Mouse (Mus musculus): ENCODE results near the gene Ccdc51.
A peak's percentile ranks its signal among the peaks of the same experiment; 100 is the strongest.

Gene Ccdc51

GRCm38 (mm10) chr9:109082124-109082800 lies at the start of gene Ccdc51, which contains the start of gene Tma7:
Gene Ccdc51, plus strand, starts transcription at chr9:109082493.
Gene Tma7, minus strand, starts transcription at chr9:109082587.
- DNase-seq = peak; percentile 89

GRCm38 (mm10) chr9:109038086-109038895 lies 44.0 kb upstream of the Ccdc51 start, which contains the start of gene Shisa5:
Gene Shisa5, plus strand, starts transcription at chr9:109038565.
- peak; percentile 63 for DNase-seq

- peak; percentile 75 for DNase-seq
These were observed 43.4 kb upstream of the Ccdc51 start for GRCm38 (mm10) chr9:109038901-109039364.

- DNase-seq = peak; percentile 7
These were observed 42.6 kb upstream of the Ccdc51 start for GRCm38 (mm10) chr9:109039681-109040080.

- DNase-seq = peak; percentile 45
These were observed 42.1 kb upstream of the Ccdc51 start for GRCm38 (mm10) chr9:109040216-109040615.

GRCm38 (mm10) chr9:109040906-109041305 lies 41.4 kb upstream of the Ccdc51 start:
- DNase-seq = peak; percentile 21

- peak; percentile 17 for DNase-seq
These were observed 40.9 kb upstream of the Ccdc51 start for GRCm38 (mm10) chr9:109041351-109041750.

GRCm38 (mm10) chr9:109046306-109046705 lies 36.0 kb upstream of the Ccdc51 start:
- DNase-seq = peak; percentile 54

- no peak for DNase-seq
These were observed 33.0 kb upstream of the Ccdc51 start for GRCm38 (mm10) chr9:109049316-109049715.

GRCm38 (mm10) chr9:109049996-109050673 lies 32.2 kb upstream of the Ccdc51 start:
- DNase-seq = no peak

GRCm38 (mm10) chr9:109050674-109050997 lies 31.7 kb upstream of the Ccdc51 start:
- DNase-seq = no peak

- DNase-seq = peak; percentile 5
These were observed 31.2 kb upstream of the Ccdc51 start for GRCm38 (mm10) chr9:109051011-109051501.

GRCm38 (mm10) chr9:109051651-109052489 lies 30.4 kb upstream of the Ccdc51 start:
- peak; percentile 9 for DNase-seq

GRCm38 (mm10) chr9:109052490-109053260 lies 29.6 kb upstream of the Ccdc51 start:
- peak; percentile 14 for DNase-seq

- DNase-seq = peak; percentile 18
These were observed 28.9 kb upstream of the Ccdc51 start for GRCm38 (mm10) chr9:109053366-109053765.

- DNase-seq = peak; percentile 14
These were observed 28.4 kb upstream of the Ccdc51 start for GRCm38 (mm10) chr9:109053851-109054250.

GRCm38 (mm10) chr9:109054712-109055111 lies 27.6 kb upstream of the Ccdc51 start:
- peak; percentile 76 for DNase-seq

- peak; percentile 54 for DNase-seq
These were observed 26.8 kb upstream of the Ccdc51 start for GRCm38 (mm10) chr9:109055271-109056030.

- DNase-seq = no peak
These were observed 26.1 kb upstream of the Ccdc51 start for GRCm38 (mm10) chr9:109056081-109056690.

- DNase-seq = no peak
These were observed 25.4 kb upstream of the Ccdc51 start for GRCm38 (mm10) chr9:109056916-109057315.

Measured in cerebellum, adult 9-11 months (tissue).